Mouse (Mus musculus): ENCODE measurements around the gene Cyp3a59. TPM values are rescaled to one million over a fixed set of nuclear protein-coding genes. Genes with fewer than 3 reads are reported as not detected.
"Not testable (repeated sequence)": the region's sequence is repeated elsewhere in the genome, so short reads cannot be mapped to it uniquely, and the experiment has no call there.

Gene Cyp3a59
- not detected in 2 replicates for polyA plus RNA-seq (2016; fragmentation: Nextera tagmentation; extraction: Ambion mirVana)

GRCm38 (mm10) chr5:146078945-146079344, at the start of gene Cyp3a59:
Cyp3a59 (plus strand) TSS chr5:146079257.
- not testable (repeated sequence) for H3K36me3 ChIP-seq; H3K4me2 ChIP-seq (replicated peaks); ATAC-seq (ENCODE audit: insufficient number of reproducible peaks, insufficient read depth, low FRiP score, low TSS enrichment); H3K9ac ChIP-seq; H3K27ac ChIP-seq; H3K4me1 ChIP-seq; H3K9me3 ChIP-seq; H3K4me3 ChIP-seq; H3K27me3 ChIP-seq

- H3K27ac ChIP-seq, result no peak overlapping the region
- H3K4me1 ChIP-seq, result no peaks in the 10 kb centered on the region
- no peaks in the 10 kb centered on the region for H3K36me3 ChIP-seq
- no peak overlapping the region for H3K9ac ChIP-seq
- no peak overlapping the region for H3K4me2 ChIP-seq (replicated peaks)
- no peak overlapping the region for H3K4me3 ChIP-seq
- peaks cover 20% of the 10 kb centered on the region for H3K9me3 ChIP-seq
- WGBS, result 46% methylated on average over 1 of the region's 1 CpGs
- no peaks in the 10 kb centered on the region for H3K27me3 ChIP-seq
- no peak for ATAC-seq (ENCODE audit: insufficient number of reproducible peaks, insufficient read depth, low FRiP score, low TSS enrichment)
Observed at GRCm38 (mm10) chr5:146070099-146070498, 9.0 kb upstream of the Cyp3a59 start.

- no peak overlapping the region for H3K27ac ChIP-seq
- H3K4me3 ChIP-seq, result no peak overlapping the region
- no peak overlapping the region for H3K9ac ChIP-seq
- no peaks in the 10 kb centered on the region for H3K4me1 ChIP-seq
- WGBS, result 42% methylated on average over 2 of the region's 2 CpGs
- no peak for ATAC-seq (ENCODE audit: insufficient number of reproducible peaks, insufficient read depth, low FRiP score, low TSS enrichment)
- no peak overlapping the region for H3K4me2 ChIP-seq (replicated peaks)
- H3K9me3 ChIP-seq, result peaks cover 7% of the 10 kb centered on the region; the same call in 1 of the 2 replicates
- no peaks in the 10 kb centered on the region for H3K36me3 ChIP-seq
- H3K27me3 ChIP-seq, result no peaks in the 10 kb centered on the region
Observed at GRCm38 (mm10) chr5:146147903-146148302, 68.8 kb downstream of the Cyp3a59 start.

GRCm38 (mm10) chr5:146150454-146150853, 71.4 kb downstream of the Cyp3a59 start:
- H3K36me3 ChIP-seq, result no peaks in the 10 kb centered on the region
- H3K27ac ChIP-seq, result no peak overlapping the region
- H3K9ac ChIP-seq, result no peak overlapping the region
- H3K4me3 ChIP-seq, result no peak overlapping the region
- no peak for ATAC-seq (ENCODE audit: insufficient number of reproducible peaks, insufficient read depth, low FRiP score, low TSS enrichment)
- WGBS, result 74% methylated on average over 3 of the region's 3 CpGs
- H3K9me3 ChIP-seq, result peaks cover 7% of the 10 kb centered on the region; the same call in 1 of the 2 replicates
- no peaks in the 10 kb centered on the region for H3K27me3 ChIP-seq
- no peaks in the 10 kb centered on the region for H3K4me1 ChIP-seq
- no peak overlapping the region for H3K4me2 ChIP-seq (replicated peaks)

DNA sequence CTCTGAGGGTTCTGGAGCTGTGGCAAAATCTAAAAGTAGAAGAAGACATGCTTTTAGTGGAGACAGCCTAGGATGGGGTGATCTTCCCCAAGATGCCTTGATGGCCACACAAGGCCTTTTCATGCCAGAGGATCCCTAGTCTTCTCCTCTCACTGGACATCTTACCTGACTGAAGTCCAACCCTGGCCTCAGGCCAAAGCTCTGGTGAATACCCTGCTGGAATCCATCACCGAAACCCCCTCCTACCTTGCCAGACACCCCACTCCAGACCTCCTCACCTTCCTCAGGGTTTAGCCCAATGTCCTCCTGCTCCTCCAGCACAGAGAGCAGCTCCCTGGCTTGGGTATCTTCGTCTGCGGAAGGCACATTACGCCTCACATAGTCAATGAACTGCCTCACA, 79.3 kb downstream of the Cyp3a59 start:
- not testable (repeated sequence) for H3K4me2 ChIP-seq (replicated peaks); H3K4me3 ChIP-seq; H3K9ac ChIP-seq; H3K27me3 ChIP-seq; ATAC-seq (ENCODE audit: insufficient number of reproducible peaks, insufficient read depth, low FRiP score, low TSS enrichment); H3K27ac ChIP-seq; H3K36me3 ChIP-seq; H3K9me3 ChIP-seq; H3K4me1 ChIP-seq
- WGBS, result 83% methylated on average over 4 of the region's 4 CpGs

DNA sequence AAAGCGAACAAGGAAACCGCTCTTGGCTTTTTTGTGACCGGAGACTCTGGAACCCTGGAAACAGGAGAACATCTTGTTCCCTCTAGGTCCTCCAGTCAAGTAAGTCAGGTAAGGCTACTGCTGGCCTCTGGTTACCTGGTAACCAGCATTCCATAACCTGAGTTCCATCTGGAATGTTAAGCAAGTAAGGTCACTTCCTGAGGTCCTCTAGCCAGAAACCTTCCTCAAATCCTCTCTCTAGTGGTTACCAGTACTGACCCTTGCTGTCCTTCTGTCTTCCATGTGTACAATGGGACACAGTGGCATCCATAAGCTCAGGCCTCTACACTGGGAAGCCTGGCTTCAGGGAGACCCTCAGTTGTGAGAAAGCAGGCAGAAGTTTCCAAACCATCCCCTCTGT, 81.4 kb downstream of the Cyp3a59 start, which contains the start of gene Gm5565:
TSS of gene Gm5565 (minus strand) at position 101 of the 400 bp plus-strand sequence.
- not testable (repeated sequence) for H3K9me3 ChIP-seq; H3K27ac ChIP-seq; H3K4me2 ChIP-seq (replicated peaks); H3K9ac ChIP-seq; ATAC-seq (ENCODE audit: insufficient number of reproducible peaks, insufficient read depth, low FRiP score, low TSS enrichment); H3K4me3 ChIP-seq; H3K4me1 ChIP-seq; H3K27me3 ChIP-seq; H3K36me3 ChIP-seq
- 86% methylated on average over 3 of the region's 3 CpGs for WGBS

Other genes with a start within 250 kb of the Cyp3a59 start
- gene Cyp3a11, start 199.3 kb upstream of the Cyp3a59 start, polyA plus RNA-seq (2016; fragmentation: Nextera tagmentation; extraction: Ambion mirVana), result not detected in 2 replicates
- not detected in 2 replicates for gene Cyp3a25, start 69.6 kb upstream of the Cyp3a59 start, polyA plus RNA-seq (2016; fragmentation: Nextera tagmentation; extraction: Ambion mirVana)
- not detected in 2 replicates for gene Gm5565, start 81.3 kb downstream of the Cyp3a59 start, polyA plus RNA-seq (2016; fragmentation: Nextera tagmentation; extraction: Ambion mirVana)
- not detected in 2 replicates for gene Gm6309, start 91.5 kb downstream of the Cyp3a59 start, polyA plus RNA-seq (2016; fragmentation: Nextera tagmentation; extraction: Ambion mirVana)
- gene 1700001J03Rik, start 106.0 kb downstream of the Cyp3a59 start, polyA plus RNA-seq (2016; fragmentation: Nextera tagmentation; extraction: Ambion mirVana), result not detected in 2 replicates
- 32.1 and 32.8 TPM in 2 replicates for gene Rnf6, start 142.3 kb downstream of the Cyp3a59 start, polyA plus RNA-seq (2016; fragmentation: Nextera tagmentation; extraction: Ambion mirVana)
- 30.8 and 31.7 TPM in 2 replicates for gene Cdk8, start 152.0 kb downstream of the Cyp3a59 start, polyA plus RNA-seq (2016; fragmentation: Nextera tagmentation; extraction: Ambion mirVana)